Mouse (Mus musculus): ENCODE data around the gene Slc36a1. TPM values are rescaled to one million over a fixed set of nuclear protein-coding genes. Genes with fewer than 3 reads are reported as not detected.

The Slc36a1 gene
- total and polyA plus RNA-seq, 3 experiments, result 11.4 to 13.2 (median 11.4) TPM

- Histone ChIP-seq H3K27ac (no peak overlapping the region), H3K4me3 (no peak overlapping the region), H3K27me3 (ENCODE audit: control insufficient read depth, insufficient read depth, low read length) (no peaks in the 10 kb centered on the region), H3K36me3 (ENCODE audit: control insufficient read depth, insufficient read depth, low read length) (0 out of 2 replicates have a peak, but pooled peaks cover 2% of the 10 kb centered on the region), H3K9ac (ENCODE audit: low read depth, low read length) (no peak overlapping the region), H3K4me1 (ENCODE audit: control insufficient read depth, insufficient read depth, low read length) (peaks cover 5% of the 10 kb centered on the region), H3K79me2 (replicated peaks; ENCODE audit: control insufficient read depth, insufficient read depth, low read length) (no peaks in the 10 kb centered on the region)
- WGBS, result 90% methylated on average over 4 of the region's 4 CpGs
- DNase-seq, result no peak
- intact Hi-C loops (cut with DNase I), result no loop called here
- TF ChIP-seq EP300 (IDR thresholded peaks at IDR 0.05; ENCODE audit: insufficient read depth, low read depth, low read length) (no peak), CTCF (IDR thresholded peaks at IDR 0.05) (no peak), POLR2A (IDR thresholded peaks at IDR 0.05; ENCODE audit: insufficient read depth, low read depth, low read length) (no peak)
Observed at GRCm38 (mm10) chr11:55217418-55217817, 13.3 kb downstream of the Slc36a1 start.

GRCm38 (mm10) chr11:55217880-55218279, 13.7 kb downstream of the Slc36a1 start:
- Histone ChIP-seq H3K36me3 (ENCODE audit: control insufficient read depth, insufficient read depth, low read length) (0 out of 2 replicates have a peak, but pooled peaks cover 2% of the 10 kb centered on the region), H3K9ac (ENCODE audit: low read depth, low read length) (no peak overlapping the region), H3K79me2 (replicated peaks; ENCODE audit: control insufficient read depth, insufficient read depth, low read length) (no peaks in the 10 kb centered on the region), H3K4me1 (ENCODE audit: control insufficient read depth, insufficient read depth, low read length) (peaks cover 5% of the 10 kb centered on the region), H3K27ac (no peak overlapping the region), H3K4me3 (no peak overlapping the region), H3K27me3 (ENCODE audit: control insufficient read depth, insufficient read depth, low read length) (no peaks in the 10 kb centered on the region)
- TF ChIP-seq EP300 (IDR thresholded peaks at IDR 0.05; ENCODE audit: insufficient read depth, low read depth, low read length), result no peak
- no peak for TF ChIP-seq CTCF (IDR thresholded peaks at IDR 0.05)
- no peak for TF ChIP-seq POLR2A (IDR thresholded peaks at IDR 0.05; ENCODE audit: insufficient read depth, low read depth, low read length)
- 68% methylated on average over 7 of the region's 7 CpGs for WGBS
- no peak for DNase-seq
- intact Hi-C loops (cut with DNase I), result no loop called here

- Histone ChIP-seq H3K27ac (no peak overlapping the region), H3K4me3 (no peak overlapping the region), H3K9ac (ENCODE audit: low read depth, low read length) (no peak overlapping the region), H3K27me3 (ENCODE audit: control insufficient read depth, insufficient read depth, low read length) (no peaks in the 10 kb centered on the region), H3K36me3 (ENCODE audit: control insufficient read depth, insufficient read depth, low read length) (0 out of 2 replicates have a peak, but pooled peaks cover 2% of the 10 kb centered on the region), H3K4me1 (ENCODE audit: control insufficient read depth, insufficient read depth, low read length) (peaks cover 5% of the 10 kb centered on the region), H3K79me2 (replicated peaks; ENCODE audit: control insufficient read depth, insufficient read depth, low read length) (no peaks in the 10 kb centered on the region)
- WGBS, result 90% methylated on average over 3 of the region's 3 CpGs
- TF ChIP-seq CTCF (IDR thresholded peaks at IDR 0.05), result no peak
- no peak for TF ChIP-seq EP300 (IDR thresholded peaks at IDR 0.05; ENCODE audit: insufficient read depth, low read depth, low read length)
- TF ChIP-seq POLR2A (IDR thresholded peaks at IDR 0.05; ENCODE audit: insufficient read depth, low read depth, low read length), result no peak
- intact Hi-C loops (cut with DNase I), result no loop called here
- DNase-seq, result no peak
Observed at GRCm38 (mm10) chr11:55218473-55218872, 14.3 kb downstream of the Slc36a1 start.

GRCm38 (mm10) chr11:55221306-55221705, 17.2 kb downstream of the Slc36a1 start:
- H3K4me3 ChIP-seq, result no peak overlapping the region
- no peak for DNase-seq
- H3K79me2 ChIP-seq (replicated peaks; ENCODE audit: control insufficient read depth, insufficient read depth, low read length), result no peaks in the 10 kb centered on the region
- no peaks in the 10 kb centered on the region for H3K36me3 ChIP-seq (ENCODE audit: control insufficient read depth, insufficient read depth, low read length)
- 69% methylated on average over 7 of the region's 7 CpGs for WGBS
- no peak overlapping the region for H3K9ac ChIP-seq (ENCODE audit: low read depth, low read length)
- no peak for TF ChIP-seq CTCF (IDR thresholded peaks at IDR 0.05)
- TF ChIP-seq POLR2A (IDR thresholded peaks at IDR 0.05; ENCODE audit: insufficient read depth, low read depth, low read length), result no peak
- no peaks in the 10 kb centered on the region for H3K4me1 ChIP-seq (ENCODE audit: control insufficient read depth, insufficient read depth, low read length)
- intact Hi-C loops (cut with DNase I), result no loop called here
- no peaks in the 10 kb centered on the region for H3K27me3 ChIP-seq (ENCODE audit: control insufficient read depth, insufficient read depth, low read length)
- no peak overlapping the region for H3K27ac ChIP-seq

GRCm38 (mm10) chr11:55231034-55231433, 26.9 kb downstream of the Slc36a1 start:
- intact Hi-C loops (cut with DNase I), result no loop called here
- H3K4me3 ChIP-seq, result no peak overlapping the region
- 90% methylated on average over 6 of the region's 6 CpGs for WGBS
- H3K27ac ChIP-seq, result no peak overlapping the region
- no peak for TF ChIP-seq POLR2A (IDR thresholded peaks at IDR 0.05; ENCODE audit: insufficient read depth, low read depth, low read length)
- no peak for TF ChIP-seq CTCF (IDR thresholded peaks at IDR 0.05)
- no peak for TF ChIP-seq EP300 (IDR thresholded peaks at IDR 0.05; ENCODE audit: insufficient read depth, low read depth, low read length)
- H3K27me3 ChIP-seq (ENCODE audit: control insufficient read depth, insufficient read depth, low read length), result no peaks in the 10 kb centered on the region
- H3K36me3 ChIP-seq (ENCODE audit: control insufficient read depth, insufficient read depth, low read length), result no peaks in the 10 kb centered on the region
- H3K9ac ChIP-seq (ENCODE audit: low read depth, low read length), result no peak overlapping the region
- DNase-seq, result no peak
- no peaks in the 10 kb centered on the region for H3K79me2 ChIP-seq (replicated peaks; ENCODE audit: control insufficient read depth, insufficient read depth, low read length)
- no peaks in the 10 kb centered on the region for H3K4me1 ChIP-seq (ENCODE audit: control insufficient read depth, insufficient read depth, low read length)

- H3K4me1 ChIP-seq (ENCODE audit: control insufficient read depth, insufficient read depth, low read length), result no peaks in the 10 kb centered on the region
- no peaks in the 10 kb centered on the region for H3K36me3 ChIP-seq (ENCODE audit: control insufficient read depth, insufficient read depth, low read length)
- intact Hi-C loops (cut with DNase I), result no loop called here
- no peak overlapping the region for H3K27ac ChIP-seq
- H3K79me2 ChIP-seq (replicated peaks; ENCODE audit: control insufficient read depth, insufficient read depth, low read length), result no peaks in the 10 kb centered on the region
- H3K9ac ChIP-seq (ENCODE audit: low read depth, low read length), result no peak overlapping the region
- 85% methylated on average over 7 of the region's 7 CpGs for WGBS
- no peak overlapping the region for H3K4me3 ChIP-seq
- no peaks in the 10 kb centered on the region for H3K27me3 ChIP-seq (ENCODE audit: control insufficient read depth, insufficient read depth, low read length)
- TF ChIP-seq POLR2A (IDR thresholded peaks at IDR 0.05; ENCODE audit: insufficient read depth, low read depth, low read length), result no peak
- TF ChIP-seq CTCF (IDR thresholded peaks at IDR 0.05), result no peak
- no peak for TF ChIP-seq EP300 (IDR thresholded peaks at IDR 0.05; ENCODE audit: insufficient read depth, low read depth, low read length)
- no peak for DNase-seq
Observed at GRCm38 (mm10) chr11:55234288-55234687, 30.1 kb downstream of the Slc36a1 start.
